Mouse (Mus musculus): ENCODE results near the gene Hoxd11. TPM values are rescaled to one million over a fixed set of nuclear protein-coding genes. Genes with fewer than 3 reads are reported as not detected.
A peak's percentile ranks its signal among the peaks of the same experiment; 100 is the strongest.

The Hoxd11 gene
- polyA plus RNA-seq, 1 experiment from 2014 or later = 0.90 TPM

- no peak for ATAC-seq (ENCODE audit: insufficient read depth, low FRiP score, low read depth)
- Histone ChIP-seq H3K9me3 (no peaks in the 10 kb centered on the region), H3K27me3 (replicated peaks) (peaks cover 79% of the 10 kb centered on the region), H3K27ac (no peak overlapping the region), H3K36me3 (no peaks in the 10 kb centered on the region), H3K4me1 (peaks cover 12% of the 10 kb centered on the region), H3K4me2 (no peak overlapping the region), H3K4me3 (replicated peaks) (no peak overlapping the region), H3K9ac (no peak overlapping the region)
- 3% methylated on average over 62 of the region's 62 CpGs for WGBS
These were observed 21.9 kb upstream of the Hoxd11 start for GRCm38 (mm10) chr2:74657251-74658023.

DNA sequence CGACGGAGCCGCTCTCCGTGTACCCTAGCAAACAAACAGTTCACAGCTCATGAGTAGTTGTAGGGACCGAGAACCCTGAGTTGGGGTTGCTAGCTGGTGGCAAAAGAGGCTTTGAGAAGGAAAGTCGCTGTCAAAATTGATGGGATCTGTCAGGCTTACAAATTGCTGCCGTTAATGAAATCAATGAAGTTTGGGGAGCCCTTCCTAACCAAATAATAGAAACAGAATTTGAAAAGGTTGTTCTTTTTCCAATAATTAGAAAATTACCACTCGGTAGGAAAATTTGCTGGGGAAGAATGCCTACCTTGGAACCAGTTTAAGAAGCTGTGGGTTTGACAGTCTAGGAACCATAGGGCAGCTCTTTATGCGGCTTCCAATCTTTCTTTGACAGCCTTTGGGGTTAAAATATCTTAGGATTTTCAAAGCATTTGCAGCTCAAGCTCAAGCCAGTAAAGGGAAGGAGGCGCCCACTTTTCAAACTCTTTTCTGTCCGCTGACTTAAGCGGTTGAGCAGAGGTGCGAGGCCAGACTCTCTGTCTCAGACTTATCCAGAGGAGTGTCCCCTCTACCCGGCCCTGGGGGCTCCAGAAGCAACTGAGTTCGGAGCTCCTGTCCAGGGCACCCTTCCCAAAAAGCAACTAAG lies 21.2 kb upstream of the Hoxd11 start:
- WGBS = 2% methylated on average over 15 of the region's 15 CpGs

DNA sequence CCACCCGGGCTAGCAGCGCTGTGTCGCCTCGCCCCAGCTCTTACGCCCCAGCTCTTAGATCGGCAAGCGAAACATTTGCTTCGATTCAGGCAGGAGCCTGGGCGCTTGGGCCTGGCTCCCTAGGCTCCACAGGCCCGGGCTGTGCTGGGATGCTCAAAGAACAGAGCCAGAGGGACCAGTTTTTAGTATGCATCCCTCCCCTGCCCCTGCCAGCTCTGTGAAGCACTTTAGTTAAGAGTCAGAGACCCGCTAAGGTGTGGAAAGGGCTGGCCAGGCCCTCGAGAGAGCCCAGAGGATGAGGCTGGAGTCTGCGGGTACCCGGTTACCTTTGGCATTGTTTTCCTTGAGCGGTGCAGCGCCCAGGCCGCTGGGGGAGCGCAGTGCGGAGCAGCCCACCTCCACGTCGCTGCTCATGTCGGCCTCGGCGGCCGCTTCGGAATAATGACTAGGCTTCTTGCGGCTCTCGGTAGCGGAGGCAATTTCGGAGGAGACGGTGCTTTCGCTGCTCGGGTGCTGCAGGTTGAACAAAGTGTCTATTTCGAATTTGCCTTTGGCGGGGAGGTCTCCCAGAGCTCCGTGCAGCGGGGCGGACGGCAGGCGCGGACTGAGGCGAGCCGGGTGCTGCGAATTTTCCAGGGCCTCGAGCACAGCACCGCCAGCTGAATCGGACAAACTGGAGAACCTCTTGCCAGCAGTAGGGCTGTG lies 20.5 kb upstream of the Hoxd11 start:
- Histone ChIP-seq H3K27me3 (replicated peaks) (peaks cover 88% of the 10 kb centered on the region), H3K4me2 (no peak overlapping the region), H3K36me3 (no peaks in the 10 kb centered on the region), H3K9me3 (no peaks in the 10 kb centered on the region), H3K4me3 (replicated peaks) (no peak overlapping the region), H3K9ac (no peak overlapping the region), H3K4me1 (peaks cover 12% of the 10 kb centered on the region), H3K27ac (no peak overlapping the region)
- WGBS = 2% methylated on average over 47 of the region's 47 CpGs
- ATAC-seq (ENCODE audit: insufficient read depth, low FRiP score, low read depth) = no peak

More for the DNA sequence above, 21.2 kb upstream of the Hoxd11 start:
- no peaks in the 10 kb centered on the region for H3K36me3 ChIP-seq
- H3K9me3 ChIP-seq = no peaks in the 10 kb centered on the region
- H3K27me3 ChIP-seq (replicated peaks) = peaks cover 84% of the 10 kb centered on the region
- no peak overlapping the region for H3K27ac ChIP-seq
- no peak for ATAC-seq (ENCODE audit: insufficient read depth, low FRiP score, low read depth)
- peaks cover 12% of the 10 kb centered on the region for H3K4me1 ChIP-seq
- no peak overlapping the region for H3K4me2 ChIP-seq
- no peak overlapping the region for H3K9ac ChIP-seq
- no peak overlapping the region for H3K4me3 ChIP-seq (replicated peaks)

GRCm38 (mm10) chr2:74659507-74660005 lies 19.8 kb upstream of the Hoxd11 start, which contains the start of gene Evx2:
TSS of gene Evx2 (minus strand) at chr2:74659557.
- no peak within 1 kb of the TSS for H3K4me3 ChIP-seq (replicated peaks)
- no peak within 1 kb of the TSS for H3K9ac ChIP-seq
- no peaks in the 10 kb centered on the region for H3K36me3 ChIP-seq
- peaks cover 12% of the 10 kb centered on the region for H3K4me1 ChIP-seq
- H3K27me3 ChIP-seq (replicated peaks) = peaks cover 88% of the 10 kb centered on the region
- no peak within 1 kb of the TSS for H3K27ac ChIP-seq
- no peak within 1 kb of the TSS for H3K4me2 ChIP-seq
- no peak for ATAC-seq (ENCODE audit: insufficient read depth, low FRiP score, low read depth)
- WGBS = 3% methylated on average over 28 of the region's 28 CpGs
- no peaks in the 10 kb centered on the region for H3K9me3 ChIP-seq

DNA sequence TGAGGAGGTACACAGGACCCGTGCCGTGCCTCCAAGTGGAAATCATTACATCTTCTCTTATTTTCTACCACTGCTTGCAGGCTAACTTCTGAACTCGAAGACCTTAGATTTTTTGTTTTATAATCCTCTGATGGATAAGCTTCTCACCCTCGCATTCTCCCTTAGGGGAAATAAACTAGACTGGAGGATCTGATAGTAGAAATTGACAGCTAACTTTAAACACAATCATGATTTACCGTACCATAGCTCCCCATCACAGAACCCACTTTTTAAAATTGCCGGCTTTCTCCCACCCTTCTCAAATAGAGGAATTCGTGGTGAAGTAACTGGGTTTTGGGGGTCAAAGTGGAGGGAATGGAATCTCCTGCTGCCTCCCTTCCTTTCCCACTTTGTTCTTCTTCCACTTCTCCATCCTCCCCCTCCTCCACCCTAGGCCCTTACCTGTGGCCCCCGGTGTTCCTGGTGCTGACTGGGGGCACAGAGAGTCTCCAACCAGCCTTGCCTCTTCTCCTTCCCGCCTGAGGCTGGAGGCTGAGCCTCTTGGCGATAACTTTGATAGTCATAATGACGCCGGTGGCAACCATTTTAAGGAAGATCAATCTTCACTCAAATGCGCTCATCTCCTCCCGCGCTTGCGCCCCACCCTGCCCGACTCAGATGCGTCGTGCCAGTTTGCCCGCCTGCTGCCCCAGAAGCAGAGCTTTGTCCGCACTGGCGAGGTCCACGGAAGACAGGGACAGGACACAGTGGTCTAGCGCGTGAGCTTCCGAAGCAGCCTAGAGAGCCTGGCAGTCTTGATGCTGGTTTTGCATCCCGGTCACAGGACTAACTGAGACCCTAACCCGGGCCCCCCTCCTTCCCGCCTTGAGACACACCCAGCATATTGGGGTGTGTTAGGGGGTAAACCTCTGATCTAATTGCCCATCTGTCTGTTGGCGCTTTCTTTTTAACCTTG lies 18.7 kb upstream of the Hoxd11 start:
- no peak overlapping the region for H3K4me3 ChIP-seq (replicated peaks)
- H3K9ac ChIP-seq = no peak overlapping the region
- H3K4me2 ChIP-seq = no peak overlapping the region
- peaks cover 86% of the 10 kb centered on the region for H3K27me3 ChIP-seq (replicated peaks)
- no peaks in the 10 kb centered on the region for H3K36me3 ChIP-seq
- no peaks in the 10 kb centered on the region for H3K9me3 ChIP-seq
- H3K27ac ChIP-seq = no peak overlapping the region
- H3K4me1 ChIP-seq = peaks cover 7% of the 10 kb centered on the region
- ATAC-seq (ENCODE audit: insufficient read depth, low FRiP score, low read depth) = no peak
- WGBS = 2% methylated on average over 30 of the region's 30 CpGs

GRCm38 (mm10) chr2:74661685-74662084 lies 17.7 kb upstream of the Hoxd11 start:
- Histone ChIP-seq H3K36me3 (no peaks in the 10 kb centered on the region), H3K27ac (no peak overlapping the region), H3K9ac (no peak overlapping the region), H3K4me1 (peaks cover 2% of the 10 kb centered on the region; the same call in 1 of the 2 replicates), H3K27me3 (replicated peaks) (peaks cover 86% of the 10 kb centered on the region), H3K4me2 (peak overlapping the region; percentile 41; the same call in 1 of the 2 replicates), H3K9me3 (no peaks in the 10 kb centered on the region), H3K4me3 (replicated peaks) (peak overlapping the region; percentile 22; the same call in 1 of the 2 replicates)
- WGBS = 1% methylated on average over 14 of the region's 14 CpGs
- no peak for ATAC-seq (ENCODE audit: insufficient read depth, low FRiP score, low read depth)

DNA sequence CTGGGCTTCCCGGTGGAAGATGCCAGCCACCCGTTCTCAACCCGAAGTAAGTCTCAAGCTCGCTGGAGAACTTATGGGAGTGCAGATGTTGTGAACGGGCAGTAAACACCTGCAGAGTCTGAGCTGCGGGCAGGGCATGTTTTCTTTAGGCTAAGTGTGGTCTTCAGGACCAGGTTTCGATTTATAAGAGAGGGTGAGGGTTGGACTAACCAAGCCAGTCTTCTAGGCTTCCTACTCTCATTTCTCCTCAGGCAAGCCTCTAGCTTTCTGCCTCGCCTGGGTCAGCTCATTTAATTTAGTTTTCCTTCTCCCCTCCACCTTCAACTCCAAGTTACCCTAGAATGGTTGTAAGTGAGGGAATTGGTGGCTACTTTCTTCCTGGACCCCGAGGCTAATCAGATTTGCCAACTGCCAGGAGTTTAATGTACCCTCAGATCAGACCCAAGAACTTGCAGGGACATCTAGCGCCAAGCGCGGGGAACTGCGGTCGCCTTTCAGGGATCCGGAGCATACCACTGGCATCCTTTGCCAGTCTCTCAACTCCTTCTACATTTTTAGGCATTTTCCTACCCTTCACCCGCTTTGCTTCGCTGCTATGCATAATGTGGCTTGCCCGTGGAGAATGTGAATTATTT lies 15.9 kb upstream of the Hoxd11 start:
- H3K27ac ChIP-seq = no peak overlapping the region
- no peak for ATAC-seq (ENCODE audit: insufficient read depth, low FRiP score, low read depth)
- no peak overlapping the region for H3K4me3 ChIP-seq (replicated peaks)
- no peaks in the 10 kb centered on the region for H3K9me3 ChIP-seq
- peaks cover 10% of the 10 kb centered on the region for H3K4me1 ChIP-seq
- no peak overlapping the region for H3K9ac ChIP-seq
- H3K4me2 ChIP-seq = no peak overlapping the region
- H3K36me3 ChIP-seq = no peaks in the 10 kb centered on the region
- peaks cover 89% of the 10 kb centered on the region for H3K27me3 ChIP-seq (replicated peaks)
- 4% methylated on average over 18 of the region's 18 CpGs for WGBS

GRCm38 (mm10) chr2:74666411-74666810 lies 12.9 kb upstream of the Hoxd11 start:
- H3K27me3 ChIP-seq (replicated peaks) = peaks cover 92% of the 10 kb centered on the region
- no peak for ATAC-seq (ENCODE audit: insufficient read depth, low FRiP score, low read depth)
- H3K9me3 ChIP-seq = no peaks in the 10 kb centered on the region
- H3K9ac ChIP-seq = no peak overlapping the region
- H3K4me2 ChIP-seq = no peak overlapping the region
- H3K4me1 ChIP-seq = peaks cover 13% of the 10 kb centered on the region
- H3K27ac ChIP-seq = no peak overlapping the region
- H3K36me3 ChIP-seq = no peaks in the 10 kb centered on the region
- H3K4me3 ChIP-seq (replicated peaks) = no peak overlapping the region
- WGBS = 4% methylated on average over 7 of the region's 7 CpGs

- H3K9me3 ChIP-seq = no peaks in the 10 kb centered on the region
- H3K27ac ChIP-seq = no peak overlapping the region
- ATAC-seq (ENCODE audit: insufficient read depth, low FRiP score, low read depth) = no peak
- 2% methylated on average over 36 of the region's 36 CpGs for whole genome bisulfite sequencing
- peaks cover 10% of the 10 kb centered on the region for H3K4me1 ChIP-seq
- no peak overlapping the region for H3K9ac ChIP-seq
- peak overlapping the region; percentile 39; the same call in 1 of the 2 replicates for H3K4me3 ChIP-seq (replicated peaks)
- peak overlapping the region; percentile 76; the same call in 1 of the 2 replicates for H3K4me2 ChIP-seq
- no peaks in the 10 kb centered on the region for H3K36me3 ChIP-seq
- H3K27me3 ChIP-seq (replicated peaks) = peaks cover 91% of the 10 kb centered on the region
These were observed 12.0 kb upstream of the Hoxd11 start for GRCm38 (mm10) chr2:74667191-74667841.

GRCm38 (mm10) chr2:74667842-74668357 lies 11.5 kb upstream of the Hoxd11 start, which contains the start of gene Hoxd13:
TSS of gene Hoxd13 (plus strand) at chr2:74668310.
- no peaks in the 10 kb centered on the region for H3K9me3 ChIP-seq
- no peaks in the 10 kb centered on the region for H3K36me3 ChIP-seq
- WGBS = 1% methylated on average over 40 of the region's 51 CpGs
- H3K4me2 ChIP-seq = peak within 1 kb of the TSS; percentile 76
- H3K4me3 ChIP-seq (replicated peaks) = peak within 1 kb of the TSS; percentile 39
- H3K9ac ChIP-seq = no peak within 1 kb of the TSS
- ATAC-seq (ENCODE audit: insufficient read depth, low FRiP score, low read depth) = 0 out of 2 replicates have a peak, but pooled peaks have one; percentile 47
- H3K27me3 ChIP-seq (replicated peaks) = peaks cover 90% of the 10 kb centered on the region
- no peak within 1 kb of the TSS for H3K27ac ChIP-seq
- peaks cover 14% of the 10 kb centered on the region for H3K4me1 ChIP-seq

Data from stomach, embryonic 15.5 days (tissue).